Mouse (Mus musculus) testis, adult 2 months (tissue): ENCODE data around the gene Gm4131.

Experiments
- CTCF ChIP-seq: fragments of 200-500 bp; IDR thresholded peaks from 2 replicates; pipeline ENCODE4 v1.5.1; 2012; ENCODE audit warnings: low read depth, mild to moderate bottlenecking, inconsistent platforms, low read length, moderate library complexity; ENCODE audit not compliant: control insufficient read depth, insufficient read depth, insufficient replicate concordance
- POLR2A ChIP-seq: fragments of 200-500 bp; IDR thresholded peaks from 2 replicates; pipeline ENCODE4 v1.6.1; 2012; ENCODE audit warnings: low read depth, mild to moderate bottlenecking, inconsistent platforms, low read length, moderate library complexity; ENCODE audit not compliant: control insufficient read depth

- TF ChIP-seq CTCF = no peak
- no peak for TF ChIP-seq POLR2A
These were observed 98.5 kb downstream of the Gm4131 start for GRCm38 (mm10) chr14:62468119-62468752.
